Mouse (Mus musculus) v-Abl transformed pro-B cells (cell line): ENCODE measurements at regions not wholly inside any gene's neighbourhood (a gene's known extent, or its start where the extent isn't known, plus 50 kb on each side); places are given as distances from the start of the nearest gene placed in this dataset.

Experiments used
- in situ Hi-C, 2 experiments: fragments of 400-800 bp; cut with MboI; formaldehyde crosslinking; loops; one replicate each; pipeline ENCODE4 v1.15.1; 2025; ENCODE audit not compliant: unreplicated experiment in 2 of 2

- in situ Hi-C loops: no loop called here
Observed at GRCm38 (mm10) chrX:13014051-13014450, 57.2 kb upstream of the Usp9x start.

GRCm38 (mm10) chrX:13013086-13013485, 58.2 kb upstream of the Usp9x start:
- in situ Hi-C loops: no loop called here

- in situ Hi-C loops: no loop called here
Observed at GRCm38 (mm10) chrX:12990777-12991176, 80.5 kb upstream of the Usp9x start.

- in situ Hi-C loops: no loop called here
Observed at GRCm38 (mm10) chrX:12977676-12978075, 93.6 kb upstream of the Usp9x start.

GRCm38 (mm10) chrX:12968979-12969746, 102.1 kb upstream of the Usp9x start:
- in situ Hi-C loops: no loop called here

- in situ Hi-C loops: no loop called here
Observed at GRCm38 (mm10) chrX:12959467-12960314, 111.6 kb upstream of the Usp9x start.

- in situ Hi-C loops: no loop called here
Observed at GRCm38 (mm10) chrX:12958873-12959272, 112.4 kb upstream of the Usp9x start.

- in situ Hi-C loops: no loop called here
Observed at GRCm38 (mm10) chrX:12950928-12951660, 120.2 kb upstream of the Usp9x start.

GRCm38 (mm10) chrX:12942451-12942850, 128.8 kb upstream of the Usp9x start:
- in situ Hi-C loops: loop anchor here in 1 of 2 experiments (25.0 kb wide), 1 partner anchor 745 kb away; no protein-coding TSS in a partner anchor

GRCm38 (mm10) chrX:12936406-12937172, 134.7 kb upstream of the Usp9x start:
- in situ Hi-C loops: loop anchor here (10.0 to 25.0 kb wide), 3 partner anchors 118 to 751 kb away; partner anchors contain the start of gene Usp9x (in 1 of the 2)

GRCm38 (mm10) chrX:12933294-12933807, 137.9 kb upstream of the Usp9x start:
- in situ Hi-C loops: loop anchor here (10.0 to 25.0 kb wide), 3 partner anchors 121 to 754 kb away; partner anchors contain the start of gene Usp9x (in 1 of the 2)

GRCm38 (mm10) chrX:12930242-12930641, 141.1 kb upstream of the Usp9x start:
- in situ Hi-C loops: loop anchor here (10.0 to 25.0 kb wide), 3 partner anchors 125 to 757 kb away; partner anchors contain the start of gene Usp9x (in 1 of the 2)

- in situ Hi-C loops: loop anchor here in 1 of 2 experiments (10.0 to 25.0 kb wide), 2 partner anchors 147 to 759 kb away; partner anchors contain the start of gene Usp9x
Observed at GRCm38 (mm10) chrX:12927797-12928589, 143.3 kb upstream of the Usp9x start.

- in situ Hi-C loops: loop anchor here (10.0 to 25.0 kb wide), 3 partner anchors 150 to 762 kb away; partner anchors contain the start of gene Usp9x (in 1 of the 2)
Observed at GRCm38 (mm10) chrX:12924705-12925644, 146.3 kb upstream of the Usp9x start.

- in situ Hi-C loops: loop anchor here (25.0 kb wide), 2 partner anchors 293 to 768 kb away; no protein-coding TSS in a partner anchor
Observed at GRCm38 (mm10) chrX:12919576-12919975, 151.7 kb upstream of the Usp9x start.

GRCm38 (mm10) chrX:12917105-12917504, 154.2 kb upstream of the Usp9x start:
- in situ Hi-C loops: loop anchor here (25.0 kb wide), 2 partner anchors 295 to 770 kb away; no protein-coding TSS in a partner anchor

GRCm38 (mm10) chrX:12916684-12917083, 154.6 kb upstream of the Usp9x start:
- in situ Hi-C loops: loop anchor here (25.0 kb wide), 2 partner anchors 296 to 771 kb away; no protein-coding TSS in a partner anchor
